Mouse (Mus musculus): ENCODE data around the gene Mdfi.

The Mdfi gene

GRCm38 (mm10) chr17:47853760-47854159 lies 19.3 kb upstream of the Mdfi start:
- CTCF ChIA-PET = interaction anchor here in 2 of 4 experiments (0.6 to 1.0 kb wide), 2 partner anchors 173 to 259 kb away, joined by 3 to 9 read pairs; no protein-coding TSS in a partner anchor

GRCm38 (mm10) chr17:47853336-47853735 lies 18.8 kb upstream of the Mdfi start:
- ChIA-PET POLR2A (interaction anchor here in 1 of 4 experiments (0.7 to 0.8 kb wide), 2 partner anchors 24 to 184 kb away, joined by 3 to 4 read pairs; no protein-coding TSS in a partner anchor), CTCF (interaction anchor here in 2 of 4 experiments (0.6 to 2.8 kb wide), 2 partner anchors 248 to 259 kb away, joined by 9 to 17 read pairs; no protein-coding TSS in a partner anchor)

More at GRCm38 (mm10) chr17:47853760-47854159, 19.3 kb upstream of the Mdfi start:
- POLR2A ChIA-PET = interaction anchor here in 1 of 4 experiments (0.7 to 0.8 kb wide), 2 partner anchors 23 to 183 kb away, joined by 3 to 4 read pairs; no protein-coding TSS in a partner anchor

GRCm38 (mm10) chr17:47851798-47852360 lies 17.4 kb upstream of the Mdfi start:
- CTCF ChIA-PET = interaction anchor here in 3 of 4 experiments (0.5 to 3.1 kb wide), 30 partner anchors 10 to 268 kb away, joined by 3 to 17 read pairs (median 4); partner anchors contain the start of gene Mdfi (in 1 of the 3)

GRCm38 (mm10) chr17:47850639-47851314 lies 16.3 kb upstream of the Mdfi start:
- ChIA-PET CTCF (interaction anchor here (0.5 to 3.1 kb wide), 25 partner anchors 11 to 269 kb away, joined by 3 to 17 read pairs (median 4); partner anchors contain the start of gene Mdfi (in 1 of the 4)), POLR2A (interaction anchor here in 3 of 4 experiments (0.8 to 2.3 kb wide), 24 partner anchors 9 to 251 kb away, joined by 3 to 19 read pairs (median 4); partner anchors contain the start of gene Mdfi (in 1 of the 3))

More at GRCm38 (mm10) chr17:47851798-47852360, 17.4 kb upstream of the Mdfi start:
- POLR2A ChIA-PET = interaction anchor here (0.6 to 2.3 kb wide), 37 partner anchors 9 to 350 kb away, joined by 3 to 19 read pairs (median 4); partner anchors contain the start of genes Mdfi (in 1 of the 4), Pgc (in 1 of the 4) and Taf8 (in 1 of the 4)

GRCm38 (mm10) chr17:47850035-47850434 lies 15.5 kb upstream of the Mdfi start:
- ChIA-PET CTCF (interaction anchor here in 2 of 4 experiments (0.5 to 3.1 kb wide), 3 partner anchors 57 to 108 kb away, joined by 3 to 11 read pairs (median 4); no protein-coding TSS in a partner anchor), POLR2A (interaction anchor here in 1 of 4 experiments (1.3 kb wide), 1 partner anchor 182 kb away, joined by 3 read pairs; no protein-coding TSS in a partner anchor)

- CTCF ChIA-PET = interaction anchor here (0.5 to 1.6 kb wide), 21 partner anchors 10 to 505 kb away, joined by 3 to 14 read pairs (median 3); partner anchors contain the start of gene Mdfi (in 2 of the 4)
These were observed 13.5 kb upstream of the Mdfi start for GRCm38 (mm10) chr17:47847985-47848384.

GRCm38 (mm10) chr17:47845609-47846008 lies 11.1 kb upstream of the Mdfi start:
- ChIA-PET CTCF (interaction anchor here in 2 of 4 experiments (0.9 to 1.8 kb wide), 4 partner anchors 19 to 256 kb away, joined by 3 to 5 read pairs (median 4); no protein-coding TSS in a partner anchor), POLR2A (interaction anchor here in 2 of 4 experiments (1.0 to 1.7 kb wide), 3 partner anchors 11 to 200 kb away, joined by 3 to 6 read pairs (median 5); partner anchors contain the start of gene Mdfi (in 1 of the 2))

More at GRCm38 (mm10) chr17:47847985-47848384, 13.5 kb upstream of the Mdfi start:
- POLR2A ChIA-PET = interaction anchor here in 3 of 4 experiments (0.7 to 1.6 kb wide), 4 partner anchors 10 to 1715 kb away, joined by 3 to 6 read pairs (median 3); no protein-coding TSS in a partner anchor

- CTCF ChIA-PET = interaction anchor here in 2 of 4 experiments (0.6 to 1.3 kb wide), 6 partner anchors 9 to 257 kb away, joined by 3 to 7 read pairs (median 4); partner anchors contain the start of gene Mdfi (in 1 of the 2)
- POLR2A ChIA-PET = interaction anchor here in 3 of 4 experiments (1.3 to 2.0 kb wide), 4 partner anchors 10 to 15 kb away, joined by 3 to 6 read pairs (median 5); no protein-coding TSS in a partner anchor
These were observed 9.0 kb upstream of the Mdfi start for GRCm38 (mm10) chr17:47843465-47843864.

- ChIA-PET CTCF (interaction anchor here in 3 of 4 experiments (0.6 to 1.3 kb wide), 12 partner anchors 14 to 259 kb away, joined by 3 to 5 read pairs (median 3); no protein-coding TSS in a partner anchor), POLR2A (interaction anchor here in 3 of 4 experiments (0.6 to 2.0 kb wide), 16 partner anchors 8 to 422 kb away, joined by 3 to 11 read pairs (median 3); no protein-coding TSS in a partner anchor)
These were observed 7.6 kb upstream of the Mdfi start for GRCm38 (mm10) chr17:47841931-47842623.

- ChIA-PET POLR2A (interaction anchor here in 3 of 4 experiments (0.6 to 2.0 kb wide), 14 partner anchors 8 to 422 kb away, joined by 3 to 11 read pairs (median 4); no protein-coding TSS in a partner anchor), CTCF (interaction anchor here in 3 of 4 experiments (0.6 to 1.3 kb wide), 12 partner anchors 14 to 260 kb away, joined by 3 to 5 read pairs (median 3); no protein-coding TSS in a partner anchor)
These were observed 7.0 kb upstream of the Mdfi start for GRCm38 (mm10) chr17:47841521-47841920.

GRCm38 (mm10) chr17:47837808-47838207 lies 3.3 kb upstream of the Mdfi start:
- ChIA-PET CTCF (interaction anchor here (0.6 to 2.5 kb wide), 14 partner anchors 11 to 1014 kb away, joined by 3 to 9 read pairs (median 3); no protein-coding TSS in a partner anchor), POLR2A (interaction anchor here in 2 of 4 experiments (0.6 to 1.5 kb wide), 7 partner anchors 11 to 319 kb away, joined by 3 to 6 read pairs (median 3); no protein-coding TSS in a partner anchor)

- CTCF ChIA-PET = interaction anchor here (0.5 to 2.4 kb wide), 32 partner anchors 10 to 603 kb away, joined by 3 to 9 read pairs (median 4); no protein-coding TSS in a partner anchor
- POLR2A ChIA-PET = interaction anchor here (0.7 to 3.3 kb wide), 26 partner anchors 8 to 262 kb away, joined by 3 to 14 read pairs (median 4); no protein-coding TSS in a partner anchor
These were observed 636 bp downstream of the Mdfi start for GRCm38 (mm10) chr17:47833628-47834481.

GRCm38 (mm10) chr17:47833029-47833627 lies 1.4 kb downstream of the Mdfi start:
- ChIA-PET CTCF (interaction anchor here (0.5 to 2.4 kb wide), 25 partner anchors 9 to 602 kb away, joined by 3 to 9 read pairs (median 5); no protein-coding TSS in a partner anchor), POLR2A (interaction anchor here in 3 of 4 experiments (0.6 to 3.3 kb wide), 18 partner anchors 9 to 209 kb away, joined by 3 to 14 read pairs (median 4); no protein-coding TSS in a partner anchor)

- CTCF ChIA-PET = interaction anchor here (0.6 to 2.4 kb wide), 19 partner anchors 17 to 350 kb away, joined by 3 to 9 read pairs (median 5); no protein-coding TSS in a partner anchor
- POLR2A ChIA-PET = interaction anchor here in 3 of 4 experiments (0.6 to 3.3 kb wide), 15 partner anchors 9 to 265 kb away, joined by 3 to 13 read pairs (median 4); no protein-coding TSS in a partner anchor
These were observed 1.9 kb downstream of the Mdfi start for GRCm38 (mm10) chr17:47832501-47833028.

- CTCF ChIA-PET = interaction anchor here in 3 of 4 experiments (0.6 to 1.3 kb wide), 5 partner anchors 17 to 264 kb away, joined by 3 to 5 read pairs (median 3); no protein-coding TSS in a partner anchor
- POLR2A ChIA-PET = interaction anchor here in 2 of 4 experiments (0.7 to 3.3 kb wide), 4 partner anchors 10 to 20 kb away, joined by 3 to 13 read pairs (median 4); no protein-coding TSS in a partner anchor
These were observed 2.7 kb downstream of the Mdfi start for GRCm38 (mm10) chr17:47831772-47832171.
